Mouse (Mus musculus) frontal cortex, postnatal 25 days (tissue): ENCODE measurements at regions not wholly inside any gene's neighbourhood (a gene's known extent, or its start where the extent isn't known, plus 50 kb on each side); places are given as distances from the start of the nearest gene placed in this dataset.

Source experiments
- DNase-seq, 2 experiments: peaks; one replicate each; pipeline ENCODE4 v3.0.0; 2022; ENCODE audit warnings: low spot score in 2 of 2

- no peak for DNase-seq
These were observed 187.9 kb upstream of the Gas1 start for GRCm38 (mm10) chr13:60364778-60365672.

- DNase-seq: no peak
These were observed 192.1 kb upstream of the Gas1 start for GRCm38 (mm10) chr13:60369216-60369615.

- DNase-seq: no peak
These were observed 194.5 kb upstream of the Gas1 start for GRCm38 (mm10) chr13:60371656-60372055.

- no peak for DNase-seq
These were observed 199.5 kb upstream of the Gas1 start for GRCm38 (mm10) chr13:60376705-60377104.

DNA sequence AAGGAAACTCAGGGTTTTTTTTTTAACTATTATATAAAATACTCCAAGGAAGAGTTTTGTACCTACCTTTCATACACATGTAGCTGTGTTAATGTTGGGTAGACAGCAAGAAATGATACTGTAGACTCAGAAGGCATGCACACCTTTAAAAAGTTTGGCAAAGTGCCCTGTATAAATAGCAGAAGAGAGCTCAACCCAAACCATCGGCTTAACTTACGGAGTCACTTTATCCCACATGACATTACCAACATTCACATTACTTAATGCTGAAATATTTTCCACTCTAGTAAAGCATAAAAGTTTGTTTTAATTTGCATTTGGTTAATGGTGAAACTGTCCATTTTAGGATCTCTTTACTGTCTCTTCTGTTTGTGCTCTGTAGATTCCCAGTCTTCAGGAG, 205.7 kb upstream of the Gas1 start:
- no peak for DNase-seq

DNA sequence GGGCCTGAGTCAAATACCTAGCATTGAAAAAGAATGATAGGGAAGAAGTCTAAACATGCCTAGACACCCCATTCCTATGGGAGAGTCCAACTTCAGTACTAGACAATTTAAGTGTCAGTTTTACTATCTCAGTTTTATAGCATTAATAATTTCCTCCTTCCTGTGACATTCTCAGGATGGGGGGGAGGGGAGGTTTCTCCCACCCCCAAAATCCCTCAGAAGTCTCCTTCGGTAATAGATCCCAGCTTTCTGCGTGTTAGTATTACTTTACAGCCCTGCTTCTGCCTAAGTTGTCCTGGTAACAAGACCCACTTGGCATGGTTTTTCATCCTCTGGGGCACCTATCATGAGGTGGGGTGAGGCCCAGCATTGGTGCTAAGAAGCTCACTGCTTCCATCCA, 202.9 kb upstream of the Dapk1 start:
- DNase-seq: no peak

DNA sequence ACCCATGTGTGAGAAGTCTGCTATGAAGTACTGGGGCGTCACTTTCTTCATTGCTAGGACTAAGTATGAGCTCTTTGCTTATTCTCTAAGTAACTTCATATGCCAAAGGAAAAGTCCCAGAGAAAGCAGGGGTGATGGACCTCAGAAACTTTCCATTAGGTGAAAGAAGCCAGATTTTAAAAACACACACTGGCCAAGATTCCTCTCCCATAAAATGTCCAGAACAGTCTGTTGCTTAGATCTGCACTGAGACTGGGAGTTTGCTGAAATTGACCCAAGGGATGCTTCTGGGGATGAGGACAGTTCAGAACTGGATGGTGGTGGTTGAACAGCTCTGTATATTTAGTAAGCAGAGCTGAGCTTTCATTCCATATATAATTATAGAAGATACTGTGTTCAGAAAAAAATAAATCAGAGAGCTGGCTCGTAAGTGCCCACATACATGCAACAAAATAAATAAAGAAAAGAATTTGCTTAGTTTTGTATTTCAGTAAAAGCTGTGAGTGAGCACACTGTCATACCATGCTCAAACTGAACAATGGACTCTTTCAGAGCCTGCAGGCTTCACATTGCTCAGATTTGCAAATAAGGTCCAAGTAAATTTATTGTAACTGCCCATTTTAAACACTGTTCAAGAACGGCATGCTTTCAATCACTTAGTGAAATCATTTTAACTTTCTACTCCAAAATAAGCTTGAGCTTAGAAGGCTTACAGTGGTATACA, 200.8 kb upstream of the Dapk1 start:
- DNase-seq: no peak

GRCm38 (mm10) chr13:60403471-60403870, 198.3 kb upstream of the Dapk1 start:
- no peak for DNase-seq

DNA sequence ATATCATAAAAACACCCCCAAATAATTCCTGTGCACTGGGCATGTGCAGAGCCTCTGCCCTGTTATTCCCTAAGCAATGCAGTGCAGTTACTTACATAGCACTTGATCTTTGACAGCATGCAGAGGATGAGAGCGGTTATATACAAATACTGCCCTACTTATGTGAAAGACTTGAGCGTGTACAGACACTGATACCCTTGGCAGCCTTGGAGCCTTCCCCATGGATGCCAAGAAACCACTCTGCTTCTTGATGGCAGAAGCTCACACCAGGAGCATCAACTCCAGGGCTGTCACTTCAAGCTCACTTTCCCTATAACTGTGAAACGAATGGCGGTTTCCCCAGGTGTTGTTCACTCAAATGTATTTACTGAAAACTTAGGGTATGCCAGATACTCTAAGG, 194.4 kb upstream of the Dapk1 start:
- DNase-seq: no peak

DNA sequence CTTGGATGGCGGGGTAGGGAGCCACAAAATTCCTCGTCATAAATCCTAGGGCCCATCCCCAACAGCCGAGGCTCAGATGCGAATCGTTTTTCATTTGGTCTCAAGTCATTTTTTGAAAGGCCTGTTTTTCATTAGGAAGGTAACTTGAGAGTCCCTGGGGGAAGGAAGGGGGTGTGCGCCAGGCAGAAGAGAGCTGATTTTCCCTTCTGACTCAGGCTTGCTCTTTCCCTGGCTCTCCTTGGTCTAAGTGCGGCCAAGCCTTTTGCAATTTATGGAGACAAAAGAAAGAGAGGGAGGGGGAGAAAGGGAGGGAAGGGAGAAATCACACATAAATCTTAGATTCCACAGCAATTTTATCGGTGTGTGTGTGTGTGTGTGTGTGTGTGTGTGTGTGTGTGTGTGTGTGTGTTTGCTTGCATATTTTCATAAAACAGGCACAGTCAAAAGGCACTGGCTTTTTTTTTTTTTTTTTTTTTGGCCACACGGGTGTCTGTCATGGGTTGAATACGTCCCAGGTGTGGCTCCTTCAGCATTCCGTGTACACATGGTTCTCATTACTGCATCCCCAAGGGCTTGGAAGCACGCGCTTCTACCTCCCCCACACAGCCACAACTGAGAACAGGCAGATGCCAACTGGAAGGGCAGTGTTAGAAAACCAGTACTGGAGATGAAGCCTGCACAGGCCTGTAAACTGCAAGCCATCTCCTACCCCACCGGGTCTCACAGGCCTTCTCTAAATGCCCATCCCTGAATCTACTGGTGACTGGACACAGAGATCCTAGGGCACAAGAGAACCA, 191.8 kb upstream of the Dapk1 start:
- DNase-seq: no peak

- DNase-seq: no peak
These were observed 185.7 kb upstream of the Dapk1 start for GRCm38 (mm10) chr13:60416024-60416423.

- no peak for DNase-seq
These were observed 184.7 kb upstream of the Dapk1 start for GRCm38 (mm10) chr13:60417015-60417414.

GRCm38 (mm10) chr13:60417436-60418158, 184.2 kb upstream of the Dapk1 start:
- DNase-seq: no peak

DNA sequence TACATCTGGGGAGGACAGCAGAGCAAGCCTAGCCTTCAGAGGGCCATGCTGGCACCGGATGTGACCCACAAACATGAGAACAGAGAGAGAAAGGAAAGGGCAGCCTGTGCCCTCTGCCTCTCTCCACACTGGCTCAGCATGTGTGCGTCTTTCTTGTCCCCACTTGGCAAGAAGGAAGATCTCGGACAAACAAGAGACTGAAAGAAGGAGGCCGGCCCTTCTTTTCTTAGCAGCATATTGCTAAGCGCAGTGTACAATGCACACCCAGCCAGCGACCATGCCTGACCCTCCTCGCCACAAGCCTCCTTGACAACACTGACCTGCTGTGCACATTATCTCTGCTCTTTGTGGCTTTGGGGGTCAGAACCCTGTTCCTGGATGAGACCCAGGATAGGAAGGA, 181.4 kb upstream of the Dapk1 start:
- DNase-seq: no peak

DNA sequence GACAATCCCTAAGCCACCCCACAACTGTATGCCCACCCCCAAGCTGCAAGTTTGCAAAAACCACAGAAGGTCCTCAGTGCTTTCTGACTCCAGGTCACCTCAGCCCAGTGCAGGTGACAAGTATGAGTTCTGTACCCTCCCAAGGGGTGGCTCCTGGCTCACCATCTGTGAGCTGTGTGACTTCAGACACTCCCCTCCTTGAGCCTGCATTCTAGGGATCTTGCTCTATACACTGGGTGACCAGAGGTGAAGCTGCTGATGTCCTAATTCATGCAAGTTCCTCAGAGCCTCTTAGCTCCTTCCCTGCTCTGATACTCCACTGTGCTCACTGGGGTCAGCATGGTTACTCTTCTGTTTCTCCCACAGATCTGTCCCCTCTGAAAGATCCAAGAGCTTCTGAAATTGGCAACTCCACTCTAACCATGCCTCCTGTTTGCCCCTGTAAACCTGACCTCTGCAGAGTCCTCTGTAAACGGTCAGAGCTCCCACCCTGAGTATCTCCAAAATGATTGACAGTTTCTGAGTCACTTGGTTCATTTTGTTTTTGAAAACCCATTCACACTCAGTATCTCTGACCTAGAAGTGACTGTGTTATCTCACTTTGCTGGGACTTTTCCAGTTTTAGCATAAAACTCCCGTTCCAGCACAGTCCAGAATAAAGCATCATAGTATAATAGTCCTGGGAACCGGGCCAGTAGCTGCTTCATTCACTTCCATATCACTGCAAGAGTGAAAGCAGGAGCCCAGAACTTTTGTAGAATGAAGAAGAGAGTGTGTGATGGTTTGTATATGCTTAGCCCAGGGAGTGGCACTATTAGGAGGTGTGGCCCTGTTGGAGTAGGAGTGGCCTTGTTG, 180.7 kb upstream of the Dapk1 start:
- DNase-seq: no peak

DNA sequence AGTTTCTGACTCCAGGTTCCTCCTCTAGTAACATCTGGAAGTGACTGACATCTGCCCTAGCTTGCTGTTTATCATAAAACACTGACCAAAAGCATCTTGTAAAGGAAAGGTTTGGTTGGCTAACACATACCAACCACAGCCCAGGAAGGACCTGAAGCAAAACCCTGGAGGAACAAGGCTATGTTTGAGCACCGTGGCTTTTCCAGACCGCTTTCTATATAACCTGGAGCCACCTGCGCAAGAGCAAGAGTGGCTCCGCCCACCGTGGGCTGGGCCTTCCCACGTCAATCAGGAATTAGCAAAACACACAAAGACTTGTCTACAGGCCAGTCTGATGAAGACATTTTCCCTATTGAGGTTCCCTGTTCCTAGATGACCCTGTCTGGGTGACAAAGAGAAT, 177.5 kb upstream of the Dapk1 start:
- DNase-seq: no peak

DNA sequence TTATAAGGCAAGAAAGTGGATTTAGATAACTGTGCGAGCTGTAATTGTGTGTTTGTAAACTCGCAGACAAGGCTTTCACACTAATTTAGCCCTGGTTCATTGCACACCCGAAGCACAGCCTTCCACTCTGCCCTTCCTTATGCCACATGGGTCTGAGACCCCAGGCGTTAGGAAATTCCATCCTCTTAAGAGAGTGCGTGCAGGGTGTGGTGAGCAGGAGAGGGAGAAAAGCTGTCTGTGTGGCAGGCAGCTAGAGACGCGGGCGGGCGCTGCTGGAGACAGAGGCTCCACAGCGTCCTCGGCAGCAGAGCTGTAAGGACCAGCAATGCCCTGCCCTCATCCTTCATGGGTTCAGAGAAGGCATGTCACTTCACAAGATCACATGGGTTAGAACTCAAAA, 176.6 kb upstream of the Dapk1 start:
- DNase-seq: no peak

DNA sequence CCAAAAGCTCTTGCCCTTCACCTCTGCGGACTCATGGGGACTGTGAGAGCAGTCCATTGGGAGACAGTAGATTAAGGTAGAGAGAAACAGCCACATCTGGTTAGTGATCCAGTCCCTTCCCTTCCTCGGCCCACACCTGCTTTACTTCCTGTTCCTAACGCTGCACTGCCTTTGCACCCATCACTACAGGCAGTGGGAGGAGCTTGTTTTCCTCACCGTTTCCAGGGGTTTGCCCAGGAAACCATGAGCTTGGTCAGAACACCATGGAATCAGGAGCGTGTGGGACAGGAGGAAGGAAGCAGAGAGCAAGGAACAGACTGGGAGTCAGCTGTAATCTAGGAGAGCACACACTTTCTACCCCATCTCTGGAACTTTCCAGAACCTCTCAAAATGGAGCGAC, 176.2 kb upstream of the Dapk1 start:
- DNase-seq: no peak

GRCm38 (mm10) chr13:60426192-60426840, 175.4 kb upstream of the Dapk1 start:
- DNase-seq: no peak

DNA sequence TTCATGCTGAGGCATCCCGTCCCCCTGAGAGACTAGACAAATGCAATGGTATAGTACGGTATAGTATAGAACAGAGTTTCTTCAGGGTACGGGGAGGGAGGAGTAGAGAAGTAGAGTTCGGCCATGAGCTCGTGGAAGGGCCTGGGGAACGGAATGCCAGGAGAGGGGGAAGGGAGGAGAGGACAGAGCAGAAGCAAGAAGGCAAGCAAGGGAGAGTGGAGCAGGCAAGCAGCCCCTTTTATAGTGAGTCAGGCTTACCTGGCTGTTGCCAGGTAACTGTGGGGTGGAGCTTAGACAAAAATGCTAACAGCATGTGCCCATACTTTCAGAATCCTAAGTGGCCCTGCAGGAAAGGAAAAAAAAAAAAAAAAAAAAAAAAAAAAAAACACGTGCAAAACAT, 174.7 kb upstream of the Dapk1 start:
- no peak for DNase-seq
